ENCODE assay signal across 23 mouse cellular contexts in the genomic region with DNA sequence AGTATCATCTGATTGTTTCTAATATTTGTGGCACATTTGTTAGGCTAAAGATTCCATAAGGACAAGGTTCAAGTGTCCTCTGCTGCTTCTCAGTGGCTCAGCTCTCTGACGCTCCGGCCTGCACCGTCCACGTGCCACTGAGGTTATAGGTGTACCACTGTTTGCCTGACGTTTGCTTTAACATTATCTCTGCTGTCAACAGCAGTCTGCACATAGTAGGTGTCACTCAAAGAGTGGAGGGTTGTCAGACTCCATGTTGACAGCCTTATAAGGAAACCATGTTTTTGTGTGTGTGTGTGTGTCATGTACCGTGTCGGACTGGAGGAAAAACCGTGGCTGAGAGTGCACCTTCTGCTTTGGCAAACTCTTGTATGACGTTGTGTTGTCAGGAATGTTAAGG. TPM values are rescaled to one million over a fixed set of nuclear protein-coding genes. Genes with fewer than 3 reads are reported as not detected.
"Had no signal": no experiment of that assay in that cellular context is flagged by ENCODE, and none has a peak within 500 bp of the region (broad histone marks: within the 10 kb centered on the region; RNA-seq: fewer than 3 reads in every experiment).

No protein-coding gene starts in this region.

- H3K27me3 ChIP-seq: neural tube, embryonic 13.5 days; neural tube, embryonic 15.5 days; stomach, embryonic 15.5 days had no signal

- H3K9me3 ChIP-seq: neural tube, embryonic 13.5 days; neural tube, embryonic 15.5 days; stomach, embryonic 15.5 days had no signal

- H3K4me2 ChIP-seq: neural tube, embryonic 13.5 days; neural tube, embryonic 15.5 days; stomach, embryonic 15.5 days had no signal

- H3K4me3 ChIP-seq: neural tube, embryonic 13.5 days; neural tube, embryonic 15.5 days; stomach, embryonic 15.5 days had no signal

- H3K27ac ChIP-seq: neural tube, embryonic 13.5 days; neural tube, embryonic 15.5 days; stomach, embryonic 15.5 days; stomach, postnatal 0 days had no signal

- H3K9ac ChIP-seq: neural tube, embryonic 13.5 days; neural tube, embryonic 15.5 days; stomach, embryonic 15.5 days had no signal

- DNase-seq: retina, postnatal 1 day; right cerebral cortex, adult 18-20 months; right cerebral cortex, postnatal 14 days; right cerebral cortex, postnatal 25 days; right cerebral cortex, postnatal 4 days; spleen, adult 18-20 months; thymus, adult 18-20 months; thymus, adult 2 months; thymus, postnatal 14 days; thymus, postnatal 25 days; thymus, postnatal 36 days; thymus, postnatal 4 days had no signal

RNA-seq across cellular contexts. Expression of gene Gm10197, which starts 36.3 kb away (rescaled TPM):
- total RNA-seq: neutrophil, adult 5-6 weeks had no signal
- polyA plus RNA-seq: neural tube, embryonic 13.5 days; neural tube, embryonic 15.5 days; small intestine, adult 2 months; spleen, adult 2 months; stomach, embryonic 14.5 days; stomach, embryonic 16.5 days; stomach, postnatal 0 days; testis, adult 2 months; thymus, adult 2 months; urinary bladder, adult 2 months had no signal
